8 mouse cellular contexts compared by ENCODE assay signal in the genomic region with DNA sequence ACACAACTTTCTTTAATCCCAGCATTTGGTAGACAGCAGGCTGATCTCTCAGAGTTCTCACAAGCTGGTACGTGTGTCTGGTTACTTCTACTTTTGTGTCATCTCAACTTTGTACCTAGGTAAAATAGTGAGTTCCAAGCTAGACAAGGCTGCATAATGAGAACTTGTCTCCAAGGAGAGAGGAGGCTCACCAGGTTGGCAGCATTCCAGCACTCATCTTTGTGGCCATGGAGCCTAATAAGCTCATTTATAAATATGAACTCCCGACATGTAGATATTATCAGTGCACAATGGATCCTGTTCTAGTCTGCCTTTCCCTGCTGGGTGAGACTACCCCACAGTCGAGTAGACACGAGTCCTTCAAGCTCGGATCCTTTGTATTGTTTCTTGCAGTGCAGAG. TPM values are rescaled to one million over a fixed set of nuclear protein-coding genes. Genes with fewer than 3 reads are reported as not detected.
DNase-seq lines count a peak whose midpoint lies in the region; ATAC-seq and TF ChIP-seq lines count a peak whose summit lies in the region.

No protein-coding gene starts in this region.

- peak overlapping the region; percentile 91 for H3K4me2 ChIP-seq in neural tube, embryonic 12.5 days (replicated peaks)
- peak overlapping the region; percentile 96 for H3K4me2 ChIP-seq in liver, embryonic 11.5 days
- peak overlapping the region; percentile 81 for H3K4me2 ChIP-seq in stomach, postnatal 0 days (replicated peaks; ENCODE audit: low read depth)

- H3K27me3 ChIP-seq in neural tube, embryonic 12.5 days (replicated peaks) = no peaks in the 10 kb centered on the region
- H3K27me3 ChIP-seq in liver, embryonic 11.5 days (replicated peaks; ENCODE audit: control insufficient read depth, insufficient read depth, low read length) = no peaks in the 10 kb centered on the region
- no peaks in the 10 kb centered on the region for H3K27me3 ChIP-seq in stomach, postnatal 0 days (ENCODE audit: control insufficient read depth, insufficient read depth, low read length)

- no peak for TF ChIP-seq EP300 in stomach, postnatal 0 days (optimal IDR thresholded peaks at IDR 0.05)

- peak overlapping the region; percentile 89; the same call in 1 of the 2 replicates for H3K4me3 ChIP-seq in neural tube, embryonic 12.5 days
- peak overlapping the region; percentile 86 for H3K4me3 ChIP-seq in liver, embryonic 11.5 days (ENCODE audit: low read depth, low read length)
- no peak overlapping the region for H3K4me3 ChIP-seq in stomach, postnatal 0 days (ENCODE audit: low read depth, low read length)

- TF ChIP-seq CTCF in stomach, postnatal 0 days (IDR thresholded peaks at IDR 0.05; ENCODE audit: low read depth) = no peak

- 81% methylated on average over 5 of the region's 5 CpGs for WGBS in neural tube, embryonic 12.5 days
- WGBS in liver, embryonic 11.5 days = 75% methylated on average over 5 of the region's 5 CpGs
- 41% methylated on average over 5 of the region's 5 CpGs for WGBS in stomach, postnatal 0 days

- H3K9me3 ChIP-seq in neural tube, embryonic 12.5 days = no peaks in the 10 kb centered on the region
- H3K9me3 ChIP-seq in liver, embryonic 11.5 days (ENCODE audit: control insufficient read depth, low read length) = no peaks in the 10 kb centered on the region
- no peaks in the 10 kb centered on the region for H3K9me3 ChIP-seq in stomach, postnatal 0 days (ENCODE audit: control insufficient read depth, low read length)

- no peak overlapping the region for H3K27ac ChIP-seq in neural tube, embryonic 12.5 days
- H3K27ac ChIP-seq in liver, embryonic 11.5 days (ENCODE audit: low read depth, low read length) = no peak overlapping the region
- peak overlapping the region; percentile 96 for H3K27ac ChIP-seq in stomach, postnatal 0 days (replicated peaks)

- H3K4me1 ChIP-seq in neural tube, embryonic 12.5 days = peaks cover 13% of the 10 kb centered on the region
- H3K4me1 ChIP-seq in liver, embryonic 11.5 days (replicated peaks; ENCODE audit: control insufficient read depth, insufficient read depth, low read length) = peaks cover 23% of the 10 kb centered on the region
- H3K4me1 ChIP-seq in stomach, postnatal 0 days (replicated peaks; ENCODE audit: control insufficient read depth, insufficient read depth) = no peaks in the 10 kb centered on the region

- DNase-seq in adrenal gland, postnatal 14 days = peak; percentile 54
- DNase-seq in adrenal gland, adult 8-10 months = no peak
- no peak for DNase-seq in neural tube, embryonic 10.5 days (ENCODE audit: extremely low spot score, low spot score)
- DNase-seq in liver, embryonic 11.5 days (ENCODE audit: low spot score) = no peak
- no peak for DNase-seq in stomach, postnatal 0 days (ENCODE audit: low spot score)
- DNase-seq in adipocyte (ENCODE audit: low spot score) = no peak
- DNase-seq in ovary, postnatal 10 days (ENCODE audit: low spot score) = no peak

- no peak overlapping the region for H3K9ac ChIP-seq in neural tube, embryonic 12.5 days
- H3K9ac ChIP-seq in liver, embryonic 11.5 days (ENCODE audit: low read depth, low read length) = peak overlapping the region; percentile 98; the same call in 1 of the 2 replicates
- no peak overlapping the region for H3K9ac ChIP-seq in stomach, postnatal 0 days (ENCODE audit: low read length)

- no peak for ATAC-seq in neural tube, embryonic 12.5 days (ENCODE audit: low FRiP score, low read depth)
- no peak for ATAC-seq in liver, embryonic 11.5 days (replicated peaks; ENCODE audit: low FRiP score)
- no peak for ATAC-seq in stomach, postnatal 0 days (ENCODE audit: low FRiP score, low TSS enrichment)

- H3K36me3 ChIP-seq in neural tube, embryonic 12.5 days = peaks cover 60% of the 10 kb centered on the region
- peaks cover 39% of the 10 kb centered on the region for H3K36me3 ChIP-seq in liver, embryonic 11.5 days (ENCODE audit: control insufficient read depth, insufficient read depth, low read length)
- H3K36me3 ChIP-seq in stomach, postnatal 0 days (ENCODE audit: control insufficient read depth, insufficient read depth, low read length) = peaks cover 21% of the 10 kb centered on the region

RNA-seq across cellular contexts. Expression of a gene that starts 1.5 kb away (rescaled TPM):
- 27.1 and 29.1 TPM in 2 replicates for total RNA-seq in adrenal gland, postnatal 14 days (2021)
- total RNA-seq in adrenal gland, adult 8-10 months (2022) = 10 to 100 TPM; 25.8 to 31.2 (median 29.6) TPM
- polyA plus RNA-seq in neural tube, embryonic 12.5 days (2016; fragmentation: Nextera tagmentation; extraction: Ambion mirVana) = 30.1 and 30.5 TPM in 2 replicates
- 38.4 and 41.3 TPM in 2 replicates for polyA plus RNA-seq in liver, embryonic 11.5 days (2014; fragmentation: Nextera tagmentation; extraction: Ambion mirVana)
- polyA plus RNA-seq in stomach, postnatal 0 days (2015; fragmentation: Nextera tagmentation; extraction: Ambion mirVana) = 21.3 and 21.5 TPM in 2 replicates

RNA-seq across cellular contexts. Expression of a gene that starts 7.3 kb away (rescaled TPM):
- 68.3 and 69.2 TPM in 2 replicates for total RNA-seq in adrenal gland, postnatal 14 days (2021)
- total RNA-seq in adrenal gland, adult 8-10 months (2022) = 10 to 100 TPM; 46.0 to 53.6 (median 47.1) TPM
- polyA plus RNA-seq in neural tube, embryonic 12.5 days (2016; fragmentation: Nextera tagmentation; extraction: Ambion mirVana) = 88.0 and 91.1 TPM in 2 replicates
- polyA plus RNA-seq in liver, embryonic 11.5 days (2014; fragmentation: Nextera tagmentation; extraction: Ambion mirVana) = 104 and 106 TPM in 2 replicates
- polyA plus RNA-seq in stomach, postnatal 0 days (2015; fragmentation: Nextera tagmentation; extraction: Ambion mirVana) = 90.3 and 90.9 TPM in 2 replicates

RNA-seq across cellular contexts. Expression of a gene that starts 17.6 kb away (rescaled TPM):
- total RNA-seq in adrenal gland, postnatal 14 days (2021) = 69.1 and 71.8 TPM in 2 replicates
- 10 to 100 TPM; 67.1 to 80.4 (median 72.1) TPM for total RNA-seq in adrenal gland, adult 8-10 months (2022)
- 111 and 113 TPM in 2 replicates for polyA plus RNA-seq in neural tube, embryonic 12.5 days (2016; fragmentation: Nextera tagmentation; extraction: Ambion mirVana)
- 131 and 134 TPM in 2 replicates for polyA plus RNA-seq in liver, embryonic 11.5 days (2014; fragmentation: Nextera tagmentation; extraction: Ambion mirVana)
- polyA plus RNA-seq in stomach, postnatal 0 days (2015; fragmentation: Nextera tagmentation; extraction: Ambion mirVana) = 176 and 182 TPM in 2 replicates

RNA-seq across cellular contexts. Expression of a gene that starts 18.5 kb away (rescaled TPM):
- 354 and 382 TPM in 2 replicates for total RNA-seq in adrenal gland, postnatal 14 days (2021)
- total RNA-seq in adrenal gland, adult 8-10 months (2022) = 100 to 1,000 TPM; 408 to 506 (median 446) TPM
- 623 and 633 TPM in 2 replicates for polyA plus RNA-seq in neural tube, embryonic 12.5 days (2016; fragmentation: Nextera tagmentation; extraction: Ambion mirVana)
- 505 and 548 TPM in 2 replicates for polyA plus RNA-seq in liver, embryonic 11.5 days (2014; fragmentation: Nextera tagmentation; extraction: Ambion mirVana)
- 536 and 549 TPM in 2 replicates for polyA plus RNA-seq in stomach, postnatal 0 days (2015; fragmentation: Nextera tagmentation; extraction: Ambion mirVana)

RNA-seq across cellular contexts. Expression of a gene that starts 26.6 kb away (rescaled TPM):
- 0.30 and 0.56 TPM in 2 replicates for total RNA-seq in adrenal gland, postnatal 14 days (2021)
- 1 to 10 TPM in 2 of 4 experiments, under 1 TPM in 2; 0.66 to 1.4 (median 1.2) TPM for total RNA-seq in adrenal gland, adult 8-10 months (2022)
- polyA plus RNA-seq in neural tube, embryonic 12.5 days (2016; fragmentation: Nextera tagmentation; extraction: Ambion mirVana) = 0.23 and 0.39 TPM in 2 replicates
- 0.07 TPM in 1 of 2 replicates, not detected in the other for polyA plus RNA-seq in liver, embryonic 11.5 days (2014; fragmentation: Nextera tagmentation; extraction: Ambion mirVana)
- 2.1 and 2.4 TPM in 2 replicates for polyA plus RNA-seq in stomach, postnatal 0 days (2015; fragmentation: Nextera tagmentation; extraction: Ambion mirVana)
